Mouse (Mus musculus) hindbrain, postnatal 0 days (tissue): Measurements from ENCODE around the gene Nop53. TPM values are rescaled to one million over a fixed set of nuclear protein-coding genes. Genes with fewer than 3 reads are reported as not detected.
"Not testable (repeated sequence)": the region's sequence is repeated elsewhere in the genome, so short reads cannot be mapped to it uniquely, and the experiment has no call there.

ENCODE experiments used
- ATAC-seq: fragments of 200-750 bp; cut with Nextera tagmentation; 2 replicates; pipeline ENCODE4 v1.8.0; 2017; ENCODE audit warnings: mild to moderate bottlenecking, moderate TSS enrichment, moderate library complexity
- DNase-seq: peaks from one replicate; pipeline ENCODE4 v3.0.0-alpha.2; 2015; ENCODE audit warnings: low spot score
- H3K27ac ChIP-seq: fragments of 300-500 bp; sonication (generic); 2 replicates; pipeline ENCODE4 v1.5.1; 2014; ENCODE audit warnings: mild to moderate bottlenecking
- H3K27me3 ChIP-seq: fragments of 300-500 bp; sonication (generic); 2 replicates; pipeline ENCODE4 v1.6.1; 2014; ENCODE audit warnings: low read length, mixed read lengths; ENCODE audit not compliant: insufficient read depth
- H3K36me3 ChIP-seq: fragments of 300-500 bp; sonication (generic); 2 replicates; pipeline ENCODE4 v1.6.1; 2014; ENCODE audit warnings: low read length, mixed read lengths; ENCODE audit not compliant: insufficient read depth
- H3K4me1 ChIP-seq: fragments of 300-500 bp; sonication (generic); 2 replicates; pipeline ENCODE4 v1.6.1; 2014; ENCODE audit warnings: antibody characterized with exemption, low read length, mixed read lengths; ENCODE audit not compliant: insufficient read depth
- H3K4me2 ChIP-seq: fragments of 300-500 bp; sonication (generic); 2 replicates; pipeline ENCODE4 v1.6.1; 2014; ENCODE audit warnings: low read depth, mild to moderate bottlenecking, low read length, moderate library complexity, mixed read lengths
- H3K4me3 ChIP-seq: fragments of 300-500 bp; sonication (generic); 2 replicates; pipeline ENCODE4 v1.5.1; 2014; ENCODE audit warnings: low read length
- H3K9ac ChIP-seq: fragments of 300-500 bp; sonication (generic); replicated peaks from 2 replicates; pipeline ENCODE4 v1.6.1; 2014; ENCODE audit warnings: mild to moderate bottlenecking, low read length, moderate library complexity, mixed read lengths
- H3K9me3 ChIP-seq: fragments of 300-500 bp; sonication (generic); 2 replicates; pipeline ENCODE4 v1.6.1; 2016; ENCODE audit warnings: low read length, mixed read lengths
- CTCF ChIP-seq: IDR thresholded peaks from 2 replicates; pipeline ENCODE4 v1.5.1; 2016; ENCODE audit warnings: antibody characterized with exemption, control low read depth, low read depth
- WGBS: fragments of 180-500 bp; shearing (Covaris S2); extraction: QIAGEN DNeasy Blood & Tissue Kit; methylation state at CpG from one replicate; pipeline ENCODE4 v1.1.7; 2014; 5-methylcytosine and 5-hydroxymethylcytosine counted together
- polyA plus RNA-seq: library from polyadenylated mRNA; unstranded; fragments of >200 nt; fragmentation: Nextera tagmentation; extraction: Ambion mirVana; gene quantifications from 2 replicates; pipeline ENCODE4 v1.2.1, GENCODE M21; 2015
- total RNA-seq: library from RNA; depleted of rRNA; stranded (reverse); fragments of >200 nt; gene quantifications from 2 replicates; pipeline ENCODE4 v1.2.3, GENCODE M21; 2014

Nop53 gene
- total and polyA plus RNA-seq, 2 experiments from 2014 or later = 76.5 to 127 TPM

- H3K4me2 ChIP-seq = peak overlapping the region; percentile 86
- peak overlapping the region; percentile 80 for H3K4me3 ChIP-seq
- 1% methylated on average over 10 of the region's 10 CpGs for WGBS
- H3K9ac ChIP-seq = peak overlapping the region; percentile 84
- DNase-seq (peak; percentile 69), ATAC-seq (peak; percentile 34)
- peaks cover 14% of the 10 kb centered on the region for H3K4me1 ChIP-seq
- no peaks in the 10 kb centered on the region for H3K27me3 ChIP-seq
- no peaks in the 10 kb centered on the region for H3K9me3 ChIP-seq
- H3K36me3 ChIP-seq = peaks cover 10% of the 10 kb centered on the region; the same call in 1 of the 2 replicates
- TF ChIP-seq CTCF = no peak
- H3K27ac ChIP-seq = peak overlapping the region; percentile 90
Measured at GRCm38 (mm10) chr7:15921796-15922195, 24.1 kb downstream of the Nop53 start.

DNA sequence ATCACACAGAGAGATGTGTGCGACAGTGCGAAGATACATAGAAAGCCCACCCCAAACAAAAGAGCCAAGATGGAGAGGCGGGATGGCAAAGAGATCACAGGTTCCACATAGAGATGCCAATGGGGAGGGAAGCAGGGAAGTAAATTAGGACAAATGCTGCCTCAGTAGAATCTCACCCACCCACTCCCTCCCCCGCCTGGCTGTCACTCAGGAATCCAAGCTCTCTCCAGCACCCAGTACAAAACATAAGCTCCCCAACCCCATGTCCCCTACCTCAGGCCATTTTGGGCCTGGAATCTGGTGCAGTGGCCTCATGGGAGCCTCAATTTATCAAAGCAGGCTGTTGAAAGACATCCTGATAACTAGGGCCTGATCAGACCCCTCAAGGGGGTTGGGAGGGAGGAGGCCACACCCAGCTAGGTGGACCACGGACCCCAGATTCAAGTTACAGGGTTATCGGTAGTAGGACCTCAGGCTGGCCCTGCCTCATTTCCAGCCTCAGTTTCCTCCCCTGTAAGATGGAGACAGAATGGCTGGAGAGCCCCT is 25.2 kb downstream of the Nop53 start:
- H3K36me3 ChIP-seq = peaks cover 10% of the 10 kb centered on the region; the same call in 1 of the 2 replicates
- peak overlapping the region; percentile 26 for H3K27ac ChIP-seq

GRCm38 (mm10) chr7:15919947-15920346 is 25.9 kb downstream of the Nop53 start:
- Histone ChIP-seq H3K4me2 (peak overlapping the region; percentile 86), H3K4me1 (peaks cover 14% of the 10 kb centered on the region), H3K27me3 (no peaks in the 10 kb centered on the region), H3K4me3 (no peak overlapping the region), H3K27ac (0 out of 2 replicates have a peak overlapping the region, but pooled peaks have one; percentile 26), H3K36me3 (peaks cover 10% of the 10 kb centered on the region; the same call in 1 of the 2 replicates), H3K9ac (no peak overlapping the region), H3K9me3 (no peaks in the 10 kb centered on the region)
- no peak for TF ChIP-seq CTCF
- DNase-seq (no peak), ATAC-seq (no peak)
- WGBS = 94% methylated on average over 9 of the region's 9 CpGs

More for the DNA sequence above, 25.2 kb downstream of the Nop53 start:
- peak overlapping the region; percentile 80 for H3K4me3 ChIP-seq
- H3K9me3 ChIP-seq = no peaks in the 10 kb centered on the region
- no peak for TF ChIP-seq CTCF
- H3K4me1 ChIP-seq = peaks cover 14% of the 10 kb centered on the region
- no peak for ATAC-seq
- H3K9ac ChIP-seq = peak overlapping the region; percentile 84
- peak overlapping the region; percentile 86 for H3K4me2 ChIP-seq
- 77% methylated on average over 6 of the region's 6 CpGs for WGBS
- no peaks in the 10 kb centered on the region for H3K27me3 ChIP-seq
- no peak for DNase-seq

DNA sequence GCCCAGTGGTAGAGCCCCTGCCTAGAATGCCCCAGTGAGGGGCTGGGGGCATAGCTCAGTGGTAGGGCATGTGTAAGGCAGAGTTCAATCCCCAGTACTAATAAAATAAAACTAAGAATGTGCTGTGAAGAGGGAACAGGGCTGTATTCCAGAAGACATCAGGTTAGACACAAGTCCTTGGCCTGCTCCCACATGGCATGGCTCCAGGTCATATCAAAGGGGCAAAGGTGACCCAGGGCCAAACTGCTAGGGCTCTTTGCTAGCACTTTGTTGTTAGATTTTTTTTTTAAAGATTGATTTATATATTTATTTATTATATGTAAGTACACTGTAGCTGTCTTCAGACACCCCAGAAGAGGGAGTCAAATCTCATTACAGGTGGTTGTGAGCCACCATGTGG is 27.5 kb downstream of the Nop53 start:
- no peak for ATAC-seq
- peaks cover 14% of the 10 kb centered on the region for H3K4me1 ChIP-seq
- peaks cover 10% of the 10 kb centered on the region; the same call in 1 of the 2 replicates for H3K36me3 ChIP-seq
- DNase-seq = no peak
- H3K27ac ChIP-seq = no peak overlapping the region
- no peak overlapping the region for H3K4me3 ChIP-seq
- no peaks in the 10 kb centered on the region for H3K9me3 ChIP-seq
- H3K9ac ChIP-seq = no peak overlapping the region
- TF ChIP-seq CTCF = no peak
- no peaks in the 10 kb centered on the region for H3K27me3 ChIP-seq
- H3K4me2 ChIP-seq = no peak overlapping the region

DNA sequence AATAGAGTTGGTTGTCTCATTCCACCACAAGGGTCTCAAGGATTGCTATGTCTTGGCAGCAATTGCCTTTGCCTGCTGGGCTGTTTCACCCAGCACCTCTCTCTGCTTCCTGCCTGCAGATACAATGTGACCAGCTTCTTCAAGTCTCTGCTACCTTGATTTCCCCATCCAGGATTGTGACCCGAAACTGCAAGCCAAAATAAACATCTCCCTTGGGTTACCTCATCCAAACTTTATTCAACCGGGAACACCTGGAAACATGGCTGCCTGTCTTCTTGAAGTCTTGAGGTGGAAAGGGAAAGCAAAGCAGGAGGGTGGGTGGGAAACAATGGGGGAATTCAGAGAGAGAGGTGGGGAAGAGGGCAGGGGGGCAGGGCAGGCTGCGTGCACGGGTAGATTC is 28.9 kb downstream of the Nop53 start:
- peaks cover 10% of the 10 kb centered on the region; the same call in 1 of the 2 replicates for H3K36me3 ChIP-seq
- H3K4me3 ChIP-seq = no peak overlapping the region
- no peak for DNase-seq
- no peak overlapping the region for H3K27ac ChIP-seq
- TF ChIP-seq CTCF = no peak
- WGBS = 84% methylated on average over 4 of the region's 4 CpGs
- H3K27me3 ChIP-seq = no peaks in the 10 kb centered on the region
- H3K9me3 ChIP-seq = no peaks in the 10 kb centered on the region
- H3K4me2 ChIP-seq = no peak overlapping the region
- ATAC-seq = no peak
- H3K9ac ChIP-seq = no peak overlapping the region
- peaks cover 14% of the 10 kb centered on the region for H3K4me1 ChIP-seq

- no peak for TF ChIP-seq CTCF
- H3K36me3 ChIP-seq = peaks cover 10% of the 10 kb centered on the region; the same call in 1 of the 2 replicates
- DNase-seq = no peak
- 84% methylated on average over 3 of the region's 3 CpGs for WGBS
- H3K9ac ChIP-seq = no peak overlapping the region
- no peak overlapping the region for H3K4me2 ChIP-seq
- no peak overlapping the region for H3K27ac ChIP-seq
- ATAC-seq = no peak
- H3K4me3 ChIP-seq = no peak overlapping the region
- H3K4me1 ChIP-seq = peaks cover 13% of the 10 kb centered on the region
- H3K27me3 ChIP-seq = no peaks in the 10 kb centered on the region
- H3K9me3 ChIP-seq = no peaks in the 10 kb centered on the region
Measured at GRCm38 (mm10) chr7:15916134-15916723, 29.6 kb downstream of the Nop53 start.

DNA sequence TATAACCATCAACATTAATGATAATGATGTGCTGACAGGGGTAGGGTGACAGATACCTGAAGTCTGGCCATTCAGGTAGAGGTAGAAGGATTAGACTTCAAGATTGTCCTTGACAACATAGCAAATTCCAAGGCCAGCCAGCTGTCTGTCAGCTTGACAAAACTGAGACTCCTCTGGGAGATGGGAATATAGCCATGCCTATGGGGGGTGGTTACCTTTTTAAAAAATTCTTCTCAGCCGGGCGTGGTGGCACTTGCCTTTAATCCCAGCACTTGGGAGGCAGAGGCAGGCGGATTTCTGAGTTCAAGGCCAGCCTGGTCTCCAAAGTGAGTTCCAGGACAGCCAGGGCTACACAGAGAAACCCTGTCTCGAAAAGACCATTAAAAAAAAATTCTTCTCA is 30.2 kb downstream of the Nop53 start:
- not testable (repeated sequence) for H3K4me1 ChIP-seq, H3K4me2 ChIP-seq, H3K27me3 ChIP-seq, DNase-seq, H3K9me3 ChIP-seq, H3K4me3 ChIP-seq, H3K9ac ChIP-seq, ATAC-seq, H3K27ac ChIP-seq
- WGBS = 95% methylated on average over 4 of the region's 4 CpGs
- peaks cover 10% of the 10 kb centered on the region; the same call in 1 of the 2 replicates for H3K36me3 ChIP-seq
